Mouse (Mus musculus): ENCODE data around the gene Scamp2. TPM values are rescaled to one million over a fixed set of nuclear protein-coding genes. Genes with fewer than 3 reads are reported as not detected.

Scamp2 gene
- polyA plus RNA-seq, 1 experiment from 2014 or later: 52.8 TPM

GRCm38 (mm10) chr9:57625674-57626500 is 65.1 kb downstream of the Scamp2 start:
- Histone ChIP-seq H3K4me3 (no peak overlapping the region), H3K9me3 (no peaks in the 10 kb centered on the region), H3K27me3 (ENCODE audit: poor library complexity, severe bottlenecking) (no peaks in the 10 kb centered on the region), H3K27ac (peak overlapping the region; percentile 48; the same call in 1 of the 2 replicates), H3K4me1 (peaks cover 20% of the 10 kb centered on the region), H3K36me3 (replicated peaks) (peaks cover 72% of the 10 kb centered on the region)
- DNase-seq (ENCODE audit: extremely low spot score, low spot score): no peak
- WGBS: 84% methylated on average over 15 of the region's 15 CpGs

DNA sequence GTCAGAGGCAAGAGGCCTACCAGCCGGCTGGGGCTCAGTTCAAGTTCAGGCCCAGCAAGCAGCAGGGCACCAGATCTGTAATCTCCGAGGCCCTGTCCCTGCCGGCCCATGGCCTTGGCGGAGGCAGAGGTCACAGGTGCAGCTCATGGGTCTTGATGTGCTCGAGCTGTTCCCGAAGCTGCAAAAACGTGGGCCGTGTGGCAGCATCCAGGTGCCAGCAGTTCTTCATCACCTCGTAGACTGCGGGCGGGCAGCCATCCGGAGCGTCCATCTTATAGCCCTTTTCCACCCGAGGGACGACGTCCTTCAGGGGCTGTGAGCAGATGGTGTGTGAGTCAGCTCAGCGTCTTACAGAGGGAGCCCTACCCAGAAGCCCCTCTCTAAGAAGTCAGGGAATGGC is 66.4 kb downstream of the Scamp2 start:
- Histone ChIP-seq H3K4me1 (peaks cover 20% of the 10 kb centered on the region), H3K36me3 (replicated peaks) (peaks cover 85% of the 10 kb centered on the region), H3K4me3 (no peak overlapping the region), H3K9me3 (no peaks in the 10 kb centered on the region), H3K27ac (no peak overlapping the region), H3K27me3 (ENCODE audit: poor library complexity, severe bottlenecking) (no peaks in the 10 kb centered on the region)
- no peak for DNase-seq (ENCODE audit: extremely low spot score, low spot score)
- WGBS: 93% methylated on average over 17 of the region's 17 CpGs

- H3K9me3 ChIP-seq: no peaks in the 10 kb centered on the region
- H3K4me3 ChIP-seq: no peak overlapping the region
- DNase-seq (ENCODE audit: extremely low spot score, low spot score): no peak
- WGBS: 92% methylated on average over 11 of the region's 11 CpGs
- peaks cover 89% of the 10 kb centered on the region for H3K36me3 ChIP-seq (replicated peaks)
- H3K4me1 ChIP-seq: peaks cover 20% of the 10 kb centered on the region
- H3K27ac ChIP-seq: no peak overlapping the region
- H3K27me3 ChIP-seq (ENCODE audit: poor library complexity, severe bottlenecking): no peaks in the 10 kb centered on the region
These were observed 67.1 kb downstream of the Scamp2 start for GRCm38 (mm10) chr9:57627892-57628291.

DNA sequence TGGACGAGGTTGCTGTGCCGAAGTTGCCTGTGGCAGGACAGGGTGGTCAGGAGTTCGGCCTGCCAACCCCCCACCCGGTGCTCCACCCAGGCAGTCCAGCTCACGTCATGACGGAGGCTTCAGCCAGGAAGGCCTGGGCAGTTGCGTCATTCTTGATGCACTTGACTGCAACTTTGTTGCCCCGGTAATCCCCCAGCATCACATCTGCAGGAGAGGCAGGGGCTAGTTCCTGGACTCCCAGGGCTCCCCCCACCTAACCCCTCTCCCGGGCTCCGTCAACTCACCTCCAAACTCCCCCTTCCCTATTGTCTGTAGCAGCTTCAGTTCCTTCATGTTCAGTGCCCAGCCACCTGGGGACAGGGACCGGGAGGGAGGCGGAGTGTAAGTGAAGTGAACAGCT is 68.0 kb downstream of the Scamp2 start:
- Histone ChIP-seq H3K9me3 (no peaks in the 10 kb centered on the region), H3K27ac (no peak overlapping the region), H3K4me1 (peaks cover 24% of the 10 kb centered on the region), H3K4me3 (no peak overlapping the region; the same call in 1 of the 2 replicates), H3K36me3 (replicated peaks) (peaks cover 97% of the 10 kb centered on the region), H3K27me3 (ENCODE audit: poor library complexity, severe bottlenecking) (no peaks in the 10 kb centered on the region)
- 94% methylated on average over 12 of the region's 12 CpGs for WGBS
- no peak for DNase-seq (ENCODE audit: extremely low spot score, low spot score)

GRCm38 (mm10) chr9:57629118-57629874 is 68.6 kb downstream of the Scamp2 start:
- 75% methylated on average over 14 of the region's 14 CpGs for WGBS
- no peak overlapping the region for H3K27ac ChIP-seq
- H3K9me3 ChIP-seq: no peaks in the 10 kb centered on the region

GRCm38 (mm10) chr9:57633481-57634024 is 72.8 kb downstream of the Scamp2 start:
- WGBS: 46% methylated on average over 4 of the region's 4 CpGs
- Histone ChIP-seq H3K27me3 (ENCODE audit: poor library complexity, severe bottlenecking) (no peaks in the 10 kb centered on the region), H3K27ac (no peak overlapping the region), H3K4me1 (peaks cover 32% of the 10 kb centered on the region), H3K9me3 (no peaks in the 10 kb centered on the region), H3K4me3 (no peak overlapping the region), H3K36me3 (replicated peaks) (peaks cover 73% of the 10 kb centered on the region)
- no peak for DNase-seq (ENCODE audit: extremely low spot score, low spot score)

More at GRCm38 (mm10) chr9:57629118-57629874, 68.6 kb downstream of the Scamp2 start:
- Histone ChIP-seq H3K4me1 (peaks cover 26% of the 10 kb centered on the region), H3K4me3 (no peak overlapping the region; the same call in 1 of the 2 replicates), H3K36me3 (replicated peaks) (peaks cover 97% of the 10 kb centered on the region), H3K27me3 (ENCODE audit: poor library complexity, severe bottlenecking) (no peaks in the 10 kb centered on the region)
- peak; percentile 76 for DNase-seq (ENCODE audit: extremely low spot score, low spot score)

DNA sequence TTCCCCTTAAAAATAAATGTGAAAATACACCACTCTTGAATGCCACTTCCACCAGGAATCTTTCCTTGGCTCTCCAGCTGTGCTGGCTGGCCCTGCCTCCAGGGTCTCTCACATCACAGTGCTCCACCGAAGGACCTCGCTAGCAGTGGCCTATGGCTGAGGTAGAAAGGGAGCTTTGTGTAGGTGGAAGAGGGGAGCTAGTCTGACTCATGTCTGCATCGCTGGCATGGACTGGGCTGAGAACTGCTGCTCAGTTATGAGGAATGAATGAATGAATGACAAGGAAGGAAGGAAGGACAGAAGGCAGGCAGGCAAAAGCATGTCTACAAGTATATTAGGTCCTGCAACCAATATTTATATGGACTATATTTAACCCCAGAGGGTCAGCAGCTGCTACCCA is 76.5 kb downstream of the Scamp2 start:
- no peak overlapping the region for H3K4me3 ChIP-seq
- H3K4me1 ChIP-seq: peaks cover 69% of the 10 kb centered on the region
- H3K27ac ChIP-seq: peak overlapping the region; percentile 72

GRCm38 (mm10) chr9:57637741-57638322 is 77.1 kb downstream of the Scamp2 start:
- Histone ChIP-seq H3K27me3 (ENCODE audit: poor library complexity, severe bottlenecking) (no peaks in the 10 kb centered on the region), H3K27ac (peak overlapping the region; percentile 72), H3K9me3 (no peaks in the 10 kb centered on the region), H3K4me1 (peaks cover 74% of the 10 kb centered on the region), H3K4me3 (no peak overlapping the region; the same call in 1 of the 2 replicates), H3K36me3 (replicated peaks) (peaks cover 53% of the 10 kb centered on the region)
- DNase-seq (ENCODE audit: extremely low spot score, low spot score): no peak
- WGBS: 54% methylated on average over 6 of the region's 6 CpGs

More for the DNA sequence above, 76.5 kb downstream of the Scamp2 start:
- no peaks in the 10 kb centered on the region for H3K9me3 ChIP-seq
- H3K27me3 ChIP-seq (ENCODE audit: poor library complexity, severe bottlenecking): no peaks in the 10 kb centered on the region
- peaks cover 50% of the 10 kb centered on the region for H3K36me3 ChIP-seq (replicated peaks)
- no peak for DNase-seq (ENCODE audit: extremely low spot score, low spot score)
- WGBS: 69% methylated on average over 3 of the region's 3 CpGs

Other genes starting within 250 kb of the Scamp2 start
- 24.8 and 25.6 TPM in 2 replicates for gene Ppcdc, start 120.8 kb upstream of the Scamp2 start, polyA plus RNA-seq (2016; fragmentation: Nextera tagmentation; extraction: Ambion mirVana)
- gene Scamp5, start 92.9 kb upstream of the Scamp2 start, polyA plus RNA-seq (2016; fragmentation: Nextera tagmentation; extraction: Ambion mirVana): 12.9 and 15.5 TPM in 2 replicates
- 1.2 and 1.4 TPM in 2 replicates for gene Rpp25, start 56.9 kb upstream of the Scamp2 start, polyA plus RNA-seq (2016; fragmentation: Nextera tagmentation; extraction: Ambion mirVana)
- gene Cox5a, start 39.7 kb upstream of the Scamp2 start, polyA plus RNA-seq (2016; fragmentation: Nextera tagmentation; extraction: Ambion mirVana): 686 and 693 TPM in 2 replicates
- 17.7 and 18.7 TPM in 2 replicates for gene Fam219b, start 23.4 kb upstream of the Scamp2 start, polyA plus RNA-seq (2016; fragmentation: Nextera tagmentation; extraction: Ambion mirVana)
- gene Mpi, start 8.2 kb upstream of the Scamp2 start, polyA plus RNA-seq (2016; fragmentation: Nextera tagmentation; extraction: Ambion mirVana): 63.2 and 66.9 TPM in 2 replicates
- 12.8 and 14.7 TPM in 2 replicates for gene Ulk3, start 28.5 kb downstream of the Scamp2 start, polyA plus RNA-seq (2016; fragmentation: Nextera tagmentation; extraction: Ambion mirVana)
- 1.9 and 2.9 TPM in 2 replicates for gene Cplx3, start 45.3 kb downstream of the Scamp2 start, polyA plus RNA-seq (2016; fragmentation: Nextera tagmentation; extraction: Ambion mirVana)
- not detected in 2 replicates for gene Lman1l, start 59.8 kb downstream of the Scamp2 start, polyA plus RNA-seq (2016; fragmentation: Nextera tagmentation; extraction: Ambion mirVana)
- 28.8 and 33.9 TPM in 2 replicates for gene Csk, start 92.7 kb downstream of the Scamp2 start, polyA plus RNA-seq (2016; fragmentation: Nextera tagmentation; extraction: Ambion mirVana)
- not detected in 2 replicates for gene Cyp1a2, start 122.8 kb downstream of the Scamp2 start, polyA plus RNA-seq (2016; fragmentation: Nextera tagmentation; extraction: Ambion mirVana)
- gene Cyp1a1, start 127.0 kb downstream of the Scamp2 start, polyA plus RNA-seq (2016; fragmentation: Nextera tagmentation; extraction: Ambion mirVana): 0.14 TPM in 1 of 2 replicates, not detected in the other
- gene Edc3, start 147.6 kb downstream of the Scamp2 start, polyA plus RNA-seq (2016; fragmentation: Nextera tagmentation; extraction: Ambion mirVana): 42.8 and 43.9 TPM in 2 replicates
- gene Clk3, start 204.9 kb downstream of the Scamp2 start, polyA plus RNA-seq (2016; fragmentation: Nextera tagmentation; extraction: Ambion mirVana): 92.5 and 95.1 TPM in 2 replicates